Mouse (Mus musculus) cerebellum, adult 2 months (tissue): Measurements from ENCODE around the gene Spint2. TPM values are rescaled to one million over a fixed set of nuclear protein-coding genes. Genes with fewer than 3 reads are reported as not detected.
A peak's percentile ranks its signal among the peaks of the same experiment; 100 is the strongest.

ENCODE experiments used
- DNase-seq, 2 experiments: peaks; one replicate each; pipeline ENCODE4 v3.0.0; 2021
- H3K27ac ChIP-seq: fragments of 200-500 bp; 2 replicates; pipeline ENCODE4 v1.5.1; 2012; ENCODE audit warnings: low read length, control low read depth, inconsistent platforms; ENCODE audit not compliant: insufficient read depth
- H3K27me3 ChIP-seq: fragments of 200-500 bp; 2 replicates; pipeline ENCODE4 v1.6.1; 2012; ENCODE audit warnings: inconsistent platforms, mild to moderate bottlenecking, low read length, moderate library complexity; ENCODE audit not compliant: control insufficient read depth, insufficient read depth
- H3K4me1 ChIP-seq: fragments of 200-500 bp; 2 replicates; pipeline ENCODE4 v1.6.1; 2011; ENCODE audit warnings: low read length; ENCODE audit not compliant: control insufficient read depth, insufficient read depth
- H3K4me3 ChIP-seq: fragments of 200-500 bp; replicated peaks from 2 replicates; pipeline ENCODE3; 2011; ENCODE audit warnings: mild to moderate bottlenecking, low read depth, low read length, control low read depth; ENCODE audit not compliant: insufficient read depth
- CTCF ChIP-seq: fragments of 200-500 bp; IDR thresholded peaks from 2 replicates; pipeline ENCODE4 v1.5.1; 2011; ENCODE audit warnings: low read depth, mild to moderate bottlenecking, control low read depth, low read length, moderate library complexity, borderline replicate concordance; ENCODE audit not compliant: insufficient read depth
- POLR2A ChIP-seq: fragments of 200-500 bp; IDR thresholded peaks from 2 replicates; pipeline ENCODE4 v1.6.1; 2011; ENCODE audit warnings: low read length, control low read depth, borderline replicate concordance; ENCODE audit not compliant: insufficient read depth
- WGBS: fragments of 180-500 bp; shearing (Covaris S2); methylation state at CpG from one replicate; pipeline ENCODE4 v1.1.7; 2018; 5-methylcytosine and 5-hydroxymethylcytosine counted together
- polyA plus RNA-seq: library from polyadenylated mRNA; depleted of rRNA; stranded (reverse); fragments of >200 nt; gene quantifications from 2 replicates; pipeline ENCODE4 v1.2.3, GENCODE M21; 2012

The Spint2 gene
- polyA plus RNA-seq, 1 experiment, result 46.2 TPM

GRCm38 (mm10) chr7:29306619-29307018 lies 24.9 kb upstream of the Spint2 start:
- TF ChIP-seq POLR2A (no peak), CTCF (peak; percentile 51)
- Histone ChIP-seq H3K4me1 (peaks cover 14% of the 10 kb centered on the region; the same call in 1 of the 2 replicates), H3K27ac (no peak overlapping the region), H3K4me3 (no peak overlapping the region), H3K27me3 (no peaks in the 10 kb centered on the region)
- peak in 1 of 2 experiments; percentile 55 for DNase-seq
- 24% methylated on average over 7 of the region's 7 CpGs for WGBS

- no peak overlapping the region for H3K4me3 ChIP-seq
- H3K4me1 ChIP-seq, result peaks cover 14% of the 10 kb centered on the region; the same call in 1 of the 2 replicates
- H3K27ac ChIP-seq, result no peak overlapping the region
- WGBS, result 62% methylated on average over 7 of the region's 7 CpGs
- no peaks in the 10 kb centered on the region for H3K27me3 ChIP-seq
- no peak for DNase-seq
- TF ChIP-seq POLR2A, result no peak
- TF ChIP-seq CTCF, result no peak
Measured at GRCm38 (mm10) chr7:29306108-29306507, 24.4 kb upstream of the Spint2 start.

- Histone ChIP-seq H3K4me1 (peaks cover 14% of the 10 kb centered on the region; the same call in 1 of the 2 replicates), H3K27ac (no peak overlapping the region)
- peak; percentile 54 for DNase-seq
Measured at GRCm38 (mm10) chr7:29305263-29305988, 23.7 kb upstream of the Spint2 start.

GRCm38 (mm10) chr7:29304463-29305262 lies 23.0 kb upstream of the Spint2 start:
- peak; percentile 47 to 56 for DNase-seq
- H3K4me1 ChIP-seq, result peaks cover 12% of the 10 kb centered on the region; the same call in 1 of the 2 replicates
- no peaks in the 10 kb centered on the region for H3K27me3 ChIP-seq
- H3K27ac ChIP-seq, result no peak overlapping the region
- TF ChIP-seq CTCF (no peak), POLR2A (no peak)
- H3K4me3 ChIP-seq, result peak overlapping the region; percentile 50
- under 1% methylated on average over 46 of the region's 48 CpGs for WGBS

More at GRCm38 (mm10) chr7:29305263-29305988, 23.7 kb upstream of the Spint2 start:
- H3K27me3 ChIP-seq, result no peaks in the 10 kb centered on the region
- WGBS, result 19% methylated on average over 9 of the region's 9 CpGs
- H3K4me3 ChIP-seq, result peak overlapping the region; percentile 50
- TF ChIP-seq CTCF, result no peak
- TF ChIP-seq POLR2A, result no peak

GRCm38 (mm10) chr7:29303738-29304462 lies 22.2 kb upstream of the Spint2 start, which contains the start of gene Dpf1:
Gene Dpf1 (plus strand): TSS chr7:29303951.
- Histone ChIP-seq H3K4me1 (peaks cover 11% of the 10 kb centered on the region; the same call in 1 of the 2 replicates), H3K27me3 (no peaks in the 10 kb centered on the region), H3K4me3 (peak within 1 kb of the TSS; percentile 56), H3K27ac (no peak within 1 kb of the TSS)
- peak; percentile 86 to 93 for DNase-seq
- under 1% methylated on average over 65 of the region's 67 CpGs for WGBS
- no peak for TF ChIP-seq CTCF

GRCm38 (mm10) chr7:29302641-29303040 lies 20.9 kb upstream of the Spint2 start:
- WGBS, result 59% methylated on average over 7 of the region's 7 CpGs
- peaks cover 11% of the 10 kb centered on the region; the same call in 1 of the 2 replicates for H3K4me1 ChIP-seq

GRCm38 (mm10) chr7:29301127-29301566 lies 19.4 kb upstream of the Spint2 start:
- WGBS, result 5% methylated on average over 7 of the region's 7 CpGs
- TF ChIP-seq CTCF (peak; percentile 77), POLR2A (no peak)
- H3K4me3 ChIP-seq, result no peak overlapping the region

More at GRCm38 (mm10) chr7:29302641-29303040, 20.9 kb upstream of the Spint2 start:
- DNase-seq, result peak in 1 of 2 experiments; percentile 14
- Histone ChIP-seq H3K4me3 (no peak overlapping the region), H3K27ac (no peak overlapping the region), H3K27me3 (no peaks in the 10 kb centered on the region)
- TF ChIP-seq CTCF, result no peak
- no peak for TF ChIP-seq POLR2A

More at GRCm38 (mm10) chr7:29301127-29301566, 19.4 kb upstream of the Spint2 start:
- no peak overlapping the region for H3K27ac ChIP-seq
- DNase-seq, result peak; percentile 73 to 78
- peaks cover 9% of the 10 kb centered on the region; the same call in 1 of the 2 replicates for H3K4me1 ChIP-seq
- H3K27me3 ChIP-seq, result no peaks in the 10 kb centered on the region
